Mouse (Mus musculus): ENCODE measurements around the gene Il18r1. TPM values are rescaled to one million over a fixed set of nuclear protein-coding genes. Genes with fewer than 3 reads are reported as not detected.
A peak's percentile ranks its signal among the peaks of the same experiment; 100 is the strongest.

Il18r1 gene
- not detected in 2 replicates for polyA plus RNA-seq (2012)

DNA sequence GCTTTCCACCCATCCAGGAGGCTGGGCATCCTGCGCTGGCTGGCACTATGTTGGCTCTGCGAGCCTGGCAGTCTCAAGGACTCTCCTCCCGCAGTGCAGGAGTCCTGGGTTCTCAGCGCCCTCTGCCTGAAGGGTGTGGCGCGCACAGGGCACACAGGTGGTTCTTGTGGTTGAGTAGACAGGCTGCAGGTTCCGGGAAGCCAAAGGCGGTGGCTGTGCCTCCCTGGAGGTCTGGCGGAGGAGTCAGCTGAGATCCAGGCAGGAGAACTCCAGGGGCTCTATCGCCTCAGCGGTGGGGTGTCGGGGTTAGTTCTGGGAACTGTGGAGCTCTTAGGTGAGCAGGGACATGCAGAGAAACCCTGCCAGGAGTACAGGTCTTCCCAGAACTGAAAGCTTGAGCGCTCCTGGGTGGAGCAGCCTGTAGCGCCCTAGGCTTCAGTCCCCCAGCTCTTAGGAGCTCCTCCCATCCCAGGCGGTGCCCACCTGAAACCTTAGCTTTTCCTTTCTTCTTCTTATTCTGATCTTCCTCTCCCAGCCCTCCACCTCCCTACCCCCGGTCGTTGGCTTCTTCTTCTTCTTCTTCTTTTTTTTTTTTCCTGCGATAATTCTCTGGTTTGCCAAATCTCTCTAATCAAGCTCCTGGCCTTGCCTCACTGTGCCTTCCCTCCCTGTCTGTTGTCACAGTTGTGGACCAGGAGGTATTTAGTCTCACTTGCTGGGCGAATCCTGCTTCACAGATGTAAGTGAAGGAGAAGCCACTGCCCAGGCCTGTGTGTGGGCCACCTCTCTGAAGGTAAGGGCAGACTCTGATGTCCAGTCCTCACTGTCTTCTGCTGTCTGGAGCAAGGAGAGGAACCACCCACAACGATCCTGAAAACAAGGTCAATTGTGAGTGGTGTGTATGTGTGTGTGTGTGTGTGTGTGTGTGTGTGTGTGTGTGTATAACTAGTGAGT lies at the start of gene Il18r1:
Gene Il18r1, plus strand, starts transcription at position 76 of the 954 bp plus-strand sequence.
- Histone ChIP-seq H3K9me3 (ENCODE audit: control insufficient read depth, low read length) (no peaks in the 10 kb centered on the region), H3K4me3 (replicated peaks) (no peak within 1 kb of the TSS), H3K4me1 (ENCODE audit: control insufficient read depth) (no peaks in the 10 kb centered on the region), H3K27me3 (ENCODE audit: control insufficient read depth) (no peaks in the 10 kb centered on the region), H3K36me3 (ENCODE audit: control insufficient read depth) (peaks cover 5% of the 10 kb centered on the region)
- no peak for TF ChIP-seq TAL1 (IDR thresholded peaks at IDR 0.05; ENCODE audit: low read length)
- no peak for TF ChIP-seq GATA1 (IDR thresholded peaks at IDR 0.05; ENCODE audit: low read length)

- Histone ChIP-seq H3K4me1 (ENCODE audit: control insufficient read depth) (peaks cover 22% of the 10 kb centered on the region), H3K27me3 (ENCODE audit: control insufficient read depth) (no peaks in the 10 kb centered on the region)
These were observed 48.3 kb upstream of the Il18r1 start for GRCm38 (mm10) chr1:40417034-40417433.

DNA sequence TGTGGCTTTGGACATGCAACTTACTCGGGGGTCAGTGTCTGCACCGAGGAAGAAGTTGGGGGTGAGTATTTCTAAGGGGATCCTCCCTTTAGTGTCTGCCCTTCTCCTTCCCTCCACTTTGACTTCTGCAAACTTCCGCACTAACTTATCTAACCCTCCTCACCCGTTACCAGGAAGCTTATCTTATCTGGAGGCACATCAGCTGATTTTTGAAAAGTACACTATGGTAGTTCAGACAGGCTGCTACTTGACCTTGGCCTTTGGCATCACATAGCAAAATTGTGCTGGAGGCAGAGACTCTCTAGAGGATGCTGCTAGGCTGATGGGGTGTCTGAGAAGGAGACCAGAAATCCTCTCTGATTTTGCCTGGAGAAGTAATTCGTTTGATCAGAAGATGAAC lies 46.8 kb upstream of the Il18r1 start:
- Histone ChIP-seq H3K27me3 (ENCODE audit: control insufficient read depth) (no peaks in the 10 kb centered on the region), H3K9me3 (ENCODE audit: control insufficient read depth, low read length) (no peaks in the 10 kb centered on the region), H3K4me1 (ENCODE audit: control insufficient read depth) (peaks cover 22% of the 10 kb centered on the region), H3K4me3 (replicated peaks) (no peak overlapping the region), H3K36me3 (ENCODE audit: control insufficient read depth) (no peaks in the 10 kb centered on the region)
- TF ChIP-seq GATA1 (IDR thresholded peaks at IDR 0.05; ENCODE audit: low read length) (peak; percentile 6; the same call in 1 of the 2 replicates), TAL1 (IDR thresholded peaks at IDR 0.05; ENCODE audit: low read length) (no peak)

More at GRCm38 (mm10) chr1:40417034-40417433, 48.3 kb upstream of the Il18r1 start:
- no peaks in the 10 kb centered on the region for H3K36me3 ChIP-seq (ENCODE audit: control insufficient read depth)
- no peaks in the 10 kb centered on the region for H3K9me3 ChIP-seq (ENCODE audit: control insufficient read depth, low read length)
- no peak for TF ChIP-seq TAL1 (IDR thresholded peaks at IDR 0.05; ENCODE audit: low read length)
- TF ChIP-seq GATA1 (IDR thresholded peaks at IDR 0.05; ENCODE audit: low read length), result no peak
- no peak overlapping the region for H3K4me3 ChIP-seq (replicated peaks)

DNA sequence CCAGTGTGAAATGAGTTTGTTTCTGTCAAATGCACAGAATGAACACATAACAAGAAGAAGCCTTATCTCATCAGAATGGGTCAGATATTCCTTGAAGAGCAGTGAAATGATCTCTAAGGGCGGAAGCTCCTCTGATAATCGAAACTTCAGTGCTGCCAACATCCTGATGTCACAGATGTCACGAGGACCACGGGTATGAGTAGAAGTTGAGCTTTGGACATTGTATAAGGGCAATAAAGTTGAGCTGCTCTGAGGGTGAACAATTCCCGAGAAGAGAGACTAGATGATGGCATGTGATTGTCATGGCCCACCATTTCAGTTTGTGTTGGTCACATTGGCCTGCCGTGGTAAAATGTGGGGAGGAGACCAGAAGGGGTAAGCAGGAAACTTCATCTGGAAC lies 41.5 kb upstream of the Il18r1 start:
- peaks cover 14% of the 10 kb centered on the region for H3K4me1 ChIP-seq (ENCODE audit: control insufficient read depth)

DNA sequence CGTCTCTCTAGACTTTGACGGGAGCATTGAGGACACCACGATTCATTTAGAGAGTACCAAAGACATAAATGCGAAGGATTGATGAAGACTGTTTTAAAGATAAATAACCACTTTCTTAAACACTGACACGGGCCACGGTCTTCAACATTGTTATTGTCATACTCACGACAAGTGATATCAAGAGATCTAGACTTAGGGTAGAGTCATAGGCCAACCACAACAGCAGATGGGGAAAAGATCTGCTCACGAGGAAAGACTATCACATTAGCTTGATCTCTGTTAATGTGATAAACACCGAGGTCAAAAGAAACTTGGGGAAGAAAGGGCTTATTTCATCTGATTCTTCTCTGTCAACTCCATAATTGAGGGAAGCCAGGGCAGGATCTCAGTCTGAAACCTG lies 38.1 kb upstream of the Il18r1 start:
- Histone ChIP-seq H3K27me3 (ENCODE audit: control insufficient read depth) (no peaks in the 10 kb centered on the region), H3K36me3 (ENCODE audit: control insufficient read depth) (no peaks in the 10 kb centered on the region), H3K9me3 (ENCODE audit: control insufficient read depth, low read length) (no peaks in the 10 kb centered on the region), H3K4me1 (ENCODE audit: control insufficient read depth) (peaks cover 48% of the 10 kb centered on the region), H3K4me3 (replicated peaks) (no peak overlapping the region)
- TF ChIP-seq GATA1 (IDR thresholded peaks at IDR 0.05; ENCODE audit: low read length) (no peak), TAL1 (IDR thresholded peaks at IDR 0.05; ENCODE audit: low read length) (no peak)

More for the DNA sequence above, 41.5 kb upstream of the Il18r1 start:
- Histone ChIP-seq H3K4me3 (replicated peaks) (no peak overlapping the region), H3K27me3 (ENCODE audit: control insufficient read depth) (no peaks in the 10 kb centered on the region), H3K9me3 (ENCODE audit: control insufficient read depth, low read length) (no peaks in the 10 kb centered on the region), H3K36me3 (ENCODE audit: control insufficient read depth) (no peaks in the 10 kb centered on the region)
- TF ChIP-seq TAL1 (IDR thresholded peaks at IDR 0.05; ENCODE audit: low read length), result no peak
- no peak for TF ChIP-seq GATA1 (IDR thresholded peaks at IDR 0.05; ENCODE audit: low read length)

- H3K27me3 ChIP-seq (ENCODE audit: control insufficient read depth), result no peaks in the 10 kb centered on the region
- TF ChIP-seq TAL1 (IDR thresholded peaks at IDR 0.05; ENCODE audit: low read length), result no peak
- no peak for TF ChIP-seq GATA1 (IDR thresholded peaks at IDR 0.05; ENCODE audit: low read length)
- H3K4me3 ChIP-seq (replicated peaks), result no peak overlapping the region
- H3K36me3 ChIP-seq (ENCODE audit: control insufficient read depth), result no peaks in the 10 kb centered on the region
- H3K9me3 ChIP-seq (ENCODE audit: control insufficient read depth, low read length), result no peaks in the 10 kb centered on the region
- H3K4me1 ChIP-seq (ENCODE audit: control insufficient read depth), result peaks cover 50% of the 10 kb centered on the region
These were observed 37.5 kb upstream of the Il18r1 start for GRCm38 (mm10) chr1:40427901-40428300.

DNA sequence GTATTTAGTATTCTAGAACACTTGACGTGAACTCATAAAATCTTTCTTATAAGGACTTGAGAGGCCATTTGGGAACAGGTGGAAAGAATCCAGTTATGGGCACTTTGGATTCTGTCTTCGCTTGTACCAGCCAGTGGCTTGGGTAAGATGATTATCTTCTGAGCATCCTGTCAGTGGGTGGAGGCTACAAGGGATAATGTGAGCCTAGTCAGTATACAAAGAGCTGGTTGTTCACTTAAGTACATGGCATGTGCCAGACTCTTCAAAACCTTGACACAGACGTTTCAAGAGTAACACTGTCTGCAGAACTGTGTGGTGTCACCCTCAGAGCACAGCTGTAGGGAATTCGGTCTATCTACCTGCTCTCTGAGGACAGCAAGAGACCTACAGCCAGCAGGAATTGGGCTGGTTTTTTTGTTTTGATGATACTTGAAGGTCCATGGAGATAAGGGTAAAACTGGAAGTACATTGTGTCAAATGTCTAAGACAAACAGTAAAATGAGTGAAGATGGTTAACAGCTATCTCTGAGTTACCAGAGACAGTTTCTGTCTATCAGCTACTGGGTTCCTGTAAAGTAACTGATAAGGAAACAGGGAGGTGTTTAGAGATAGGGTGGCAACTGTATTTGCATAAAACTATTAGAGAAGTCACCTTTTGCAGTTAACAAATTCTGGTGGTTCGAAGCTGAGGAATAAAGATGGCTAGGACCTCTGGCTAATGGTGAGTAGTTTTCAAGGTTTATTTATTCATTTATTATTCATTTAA lies 36.3 kb upstream of the Il18r1 start, which contains the start of gene Il1rl1:
Gene Il1rl1, plus strand, starts transcription at position 661 of the 766 bp plus-strand sequence.
- TF ChIP-seq GATA1 (IDR thresholded peaks at IDR 0.05; ENCODE audit: low read length), result peak; percentile 63
- TF ChIP-seq TAL1 (IDR thresholded peaks at IDR 0.05; ENCODE audit: low read length), result peak; percentile 66
- peaks cover 49% of the 10 kb centered on the region for H3K4me1 ChIP-seq (ENCODE audit: control insufficient read depth)
- no peaks in the 10 kb centered on the region for H3K27me3 ChIP-seq (ENCODE audit: control insufficient read depth)
- peak within 1 kb of the TSS; percentile 62 for H3K4me3 ChIP-seq (replicated peaks)
- no peaks in the 10 kb centered on the region for H3K9me3 ChIP-seq (ENCODE audit: control insufficient read depth, low read length)
- no peaks in the 10 kb centered on the region for H3K36me3 ChIP-seq (ENCODE audit: control insufficient read depth)

- Histone ChIP-seq H3K4me1 (ENCODE audit: control insufficient read depth) (peaks cover 48% of the 10 kb centered on the region), H3K9me3 (ENCODE audit: control insufficient read depth, low read length) (no peaks in the 10 kb centered on the region), H3K27me3 (ENCODE audit: control insufficient read depth) (no peaks in the 10 kb centered on the region), H3K36me3 (ENCODE audit: control insufficient read depth) (no peaks in the 10 kb centered on the region), H3K4me3 (replicated peaks) (peak overlapping the region; percentile 62)
- TF ChIP-seq TAL1 (IDR thresholded peaks at IDR 0.05; ENCODE audit: low read length), result no peak
- TF ChIP-seq GATA1 (IDR thresholded peaks at IDR 0.05; ENCODE audit: low read length), result no peak
These were observed 35.1 kb upstream of the Il18r1 start for GRCm38 (mm10) chr1:40430143-40430834.

All from erythroblast, embryonic 14.5 days (primary cell).